Mouse (Mus musculus): ENCODE results near the gene Sept12.

- TF ChIP-seq POLR2A (IDR thresholded peaks at IDR 0.05; ENCODE audit: borderline replicate concordance, control insufficient read depth, low read depth, low read length) (no peak), CTCF (IDR thresholded peaks at IDR 0.05; ENCODE audit: control insufficient read depth, insufficient read depth, low read length) (no peak)
These were observed 54.2 kb downstream of the Sept12 start for GRCm38 (mm10) chr16:4943431-4943830.

Measured in bone marrow, adult 2 months (tissue).